Mouse (Mus musculus): ENCODE measurements around the gene Egfl7.

The Egfl7 gene

DNA sequence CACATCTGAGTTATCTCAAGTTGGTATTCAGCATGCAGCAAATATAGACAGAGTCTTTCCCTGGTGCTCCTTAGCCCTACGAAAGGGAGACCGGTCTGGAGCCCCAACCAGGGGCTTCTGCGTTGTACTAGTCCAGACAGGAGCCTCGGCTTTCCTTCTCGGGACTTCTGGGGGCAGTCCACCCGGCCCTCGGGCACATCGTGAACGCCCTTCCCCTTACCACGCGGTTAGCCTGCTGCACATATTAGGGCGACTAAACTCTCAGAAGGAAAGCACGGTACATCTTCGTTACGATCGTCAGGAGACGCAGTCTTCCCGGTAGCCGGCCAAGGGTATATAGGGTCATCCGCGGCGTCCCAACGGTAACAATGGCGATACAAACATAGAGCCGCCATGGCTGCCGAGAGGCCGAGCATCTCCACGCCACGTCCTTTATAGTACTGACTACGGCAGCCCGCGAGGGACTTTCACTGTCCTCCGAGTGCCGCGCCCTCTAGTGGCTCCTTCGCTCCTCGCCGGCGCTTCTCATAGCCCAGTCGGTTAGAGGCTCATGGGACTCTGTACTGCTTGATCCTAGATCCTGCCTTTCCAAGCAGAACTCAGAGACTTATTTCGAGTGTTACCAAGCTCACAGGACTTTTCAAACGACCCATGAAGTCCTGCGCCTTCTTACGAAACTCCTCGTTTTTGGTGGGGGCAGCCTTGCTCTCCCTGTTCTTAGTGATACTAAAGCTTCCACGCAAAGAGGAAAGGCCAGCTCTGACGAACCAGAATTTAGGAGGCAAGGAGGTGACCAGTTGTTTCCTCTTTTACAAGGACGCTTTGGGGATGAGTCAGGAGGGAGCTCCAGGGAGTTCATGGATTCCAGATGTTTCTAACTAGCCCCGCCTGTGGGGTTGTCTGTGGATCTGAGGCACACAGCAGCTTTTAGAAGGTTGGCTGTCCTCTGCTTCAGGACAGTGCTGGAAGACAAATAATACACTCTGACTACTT is 60.3 kb downstream of the Egfl7 start:
- DNase-seq (ENCODE audit: low spot score in 2 of 2): peak; percentile 90 to 94

DNA sequence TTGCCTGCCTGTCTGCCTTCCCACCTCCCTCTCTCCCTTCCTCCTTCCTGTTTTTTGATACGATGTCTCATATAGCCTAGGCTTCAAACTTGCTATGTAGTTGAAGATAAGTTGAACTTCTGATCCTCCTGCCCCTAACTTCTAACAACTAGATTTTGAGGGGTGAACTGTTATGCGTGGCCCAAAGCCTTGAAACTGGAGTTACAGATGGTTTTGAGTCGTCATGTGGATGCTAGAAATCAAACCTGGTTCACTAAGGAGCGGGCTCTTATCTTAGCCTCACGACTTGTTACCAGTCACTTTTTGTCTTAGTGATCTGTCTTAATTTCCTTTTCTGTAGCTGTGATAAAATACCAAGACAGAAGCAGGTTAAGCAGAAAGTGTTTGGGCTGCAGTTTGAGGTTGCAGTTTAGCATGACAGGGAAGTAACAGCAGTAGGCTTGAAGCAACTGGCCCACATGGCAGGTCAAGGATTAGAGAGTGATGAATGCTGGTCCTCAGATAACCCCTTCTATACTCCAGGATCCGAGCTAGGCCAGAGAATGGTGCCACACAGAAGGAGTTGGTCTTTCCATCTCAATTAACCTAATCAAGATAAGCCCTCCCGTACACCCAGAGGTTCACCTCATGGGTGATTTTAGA is 61.3 kb downstream of the Egfl7 start:
- no peak for DNase-seq (ENCODE audit: low spot score in 2 of 2)

Data from right cerebral cortex, postnatal 36 days (tissue).